13 mouse cellular contexts compared by ENCODE assay signal in the genomic region with DNA sequence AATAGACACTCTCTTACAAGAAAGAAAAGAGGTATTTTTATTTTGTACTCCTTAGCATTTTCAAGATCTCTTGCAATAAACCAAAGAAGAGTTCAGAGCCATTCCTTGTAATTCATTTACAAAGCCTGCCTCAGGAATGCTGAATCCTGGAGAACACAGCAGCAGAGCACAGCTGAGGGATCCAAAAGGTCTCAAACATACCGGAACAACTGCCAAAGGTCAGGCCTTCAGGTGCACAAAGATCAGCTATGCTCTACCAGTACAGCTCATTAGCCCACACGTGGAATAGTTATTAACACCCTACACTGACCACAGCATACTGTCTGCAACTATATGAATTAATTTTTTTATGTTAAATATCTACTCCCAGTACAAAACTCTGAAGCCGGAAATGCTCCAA.
"Had no signal": no experiment of that assay in that cellular context is flagged by ENCODE, and none has a peak within 500 bp of the region (broad histone marks: within the 10 kb centered on the region; RNA-seq: fewer than 3 reads in every experiment).

No protein-coding gene starts in this region.

- H3K4me3 ChIP-seq: limb, embryonic 12.5 days; liver, embryonic 15.5 days; midbrain, embryonic 13.5 days had no signal

- H3K9ac ChIP-seq: limb, embryonic 12.5 days; liver, embryonic 15.5 days; midbrain, embryonic 13.5 days had no signal

- H3K27ac ChIP-seq: limb, embryonic 12.5 days; liver, embryonic 15.5 days; midbrain, embryonic 13.5 days had no signal

- H3K9me3 ChIP-seq: limb, embryonic 12.5 days; liver, embryonic 15.5 days; midbrain, embryonic 13.5 days had no signal

- ATAC-seq: inflammation-experienced regulatory T-cells, adult 6 months; intestine, postnatal 0 days; lung, postnatal 0 days; midbrain, embryonic 13.5 days had no signal

- H3K4me1 ChIP-seq: limb, embryonic 12.5 days; liver, embryonic 15.5 days; midbrain, embryonic 13.5 days had no signal

- H3K4me2 ChIP-seq: limb, embryonic 12.5 days; liver, embryonic 11.5 days; liver, embryonic 15.5 days; midbrain, embryonic 13.5 days had no signal

- H3K27me3 ChIP-seq: limb, embryonic 12.5 days; liver, embryonic 15.5 days; midbrain, embryonic 13.5 days had no signal

- DNase-seq: layer of hippocampus, adult 9-11 months; layer of hippocampus, postnatal 36 days; lung, adult 2 months; lung, postnatal 36 days; right cerebral cortex, postnatal 25 days; thymus, postnatal 36 days had no signal
